In the genomic region with DNA sequence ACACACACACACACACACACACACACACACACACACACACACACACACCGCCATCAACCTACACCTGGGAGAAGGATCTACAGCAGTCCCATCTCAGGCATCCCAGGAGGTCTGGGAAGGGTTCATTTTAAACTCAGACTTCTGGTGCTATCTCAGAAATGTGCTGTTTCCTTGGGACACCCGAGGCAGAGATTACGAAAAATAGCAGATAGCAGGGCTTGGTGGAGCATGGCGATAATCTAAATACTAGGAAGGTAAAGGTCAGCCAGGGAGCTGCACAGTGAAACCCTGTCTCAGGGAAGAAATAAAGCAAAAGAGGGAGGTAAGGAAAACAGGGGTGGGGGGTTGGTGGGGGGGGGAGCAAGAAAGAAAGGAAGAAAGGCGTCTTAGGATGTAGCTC, we compare ENCODE assay signal across 27 mouse cellular contexts. TPM values are rescaled to one million over a fixed set of nuclear protein-coding genes. Genes with fewer than 3 reads are reported as not detected.
DNase-seq lines count a peak whose midpoint lies in the region; ATAC-seq and TF ChIP-seq lines count a peak whose summit lies in the region.
"Had no signal": no experiment of that assay in that cellular context is flagged by ENCODE, and none has a peak within 500 bp of the region (broad histone marks: within the 10 kb centered on the region; RNA-seq: fewer than 3 reads in every experiment).

No protein-coding gene starts in this region.

- H3K27me3 ChIP-seq in heart, embryonic 14.5 days (ENCODE audit: control insufficient read depth, insufficient read depth, low read length), result no peaks in the 10 kb centered on the region
- H3K27me3 ChIP-seq in MEL (ENCODE audit: control insufficient read depth in 1 of 2, insufficient read depth in 2 of 2, low read length in 2 of 2), result no peaks in the 10 kb centered on the region
- H3K27me3 ChIP-seq in liver, postnatal 0 days (ENCODE audit: insufficient read depth, low read length), result no peaks in the 10 kb centered on the region
- H3K27me3 ChIP-seq: hindbrain, embryonic 12.5 days; limb, embryonic 15.5 days; midbrain, embryonic 15.5 days; neural tube, embryonic 13.5 days had no signal

- 57% methylated on average over 5 of the region's 5 CpGs for WGBS in heart, embryonic 14.5 days
- WGBS in liver, postnatal 0 days (ENCODE audit: insufficient replicate concordance), result 49% methylated on average over 5 of the region's 5 CpGs

- no peak for TF ChIP-seq POLR2A in MEL (IDR thresholded peaks at IDR 0.05; ENCODE audit: control insufficient read depth in 1 of 2, insufficient read depth in 1 of 2, low read depth in 1 of 2, low read length in 2 of 2, poor library complexity in 1 of 2)

- peaks cover 2 to 20% of the 10 kb centered on the region in 2 experiments; a peak in 3 of 4 replicates for H3K4me1 ChIP-seq in heart, embryonic 14.5 days (ENCODE audit: control insufficient read depth in 2 of 2, insufficient read depth in 2 of 2, low read length in 2 of 2)
- peaks cover 2 to 22% of the 10 kb centered on the region in 2 experiments for H3K4me1 ChIP-seq in MEL (ENCODE audit: control insufficient read depth in 1 of 2, insufficient read depth in 2 of 2, low read length in 2 of 2)
- peaks cover 28% of the 10 kb centered on the region for H3K4me1 ChIP-seq in liver, postnatal 0 days (ENCODE audit: insufficient read depth)

- intact Hi-C loops in left cerebral cortex, postnatal 25 days (cut with DNase I), result no loop called here

- H3K4me3 ChIP-seq in heart, embryonic 14.5 days (ENCODE audit: control insufficient read depth in 1 of 2, insufficient read depth in 1 of 2, low read depth in 1 of 2, low read length in 2 of 2), result no peak overlapping the region
- H3K4me3 ChIP-seq in MEL (ENCODE audit: control insufficient read depth in 1 of 2, insufficient read depth in 1 of 2, low read depth in 2 of 2, low read length in 2 of 2), result peak overlapping the region in 1 of 2 experiments; percentile 78; a peak in 2 of 4 replicates
- no peak overlapping the region for H3K4me3 ChIP-seq in liver, postnatal 0 days (ENCODE audit: low read depth, low read length)
- H3K4me3 ChIP-seq: heart, adult 2 months; hindbrain, embryonic 12.5 days; left cerebral cortex, adult 2 months; limb, embryonic 15.5 days; midbrain, embryonic 15.5 days; myocyte; neural tube, embryonic 13.5 days had no signal

- H3K9ac ChIP-seq in heart, embryonic 14.5 days (ENCODE audit: low read length), result 0 out of 2 replicates have a peak overlapping the region, but pooled peaks have one; percentile 25
- no peak overlapping the region for H3K9ac ChIP-seq in MEL (ENCODE audit: control insufficient read depth, low read depth, low read length, poor library complexity, severe bottlenecking)
- H3K9ac ChIP-seq in liver, postnatal 0 days (replicated peaks), result no peak overlapping the region
- H3K9ac ChIP-seq: hindbrain, embryonic 12.5 days; limb, embryonic 15.5 days; midbrain, embryonic 15.5 days had no signal

- peak; percentile 64 to 84 for TF ChIP-seq EP300 in MEL (IDR thresholded peaks at IDR 0.05; ENCODE audit: low read depth in 1 of 2, low read length in 2 of 2)
- TF ChIP-seq EP300 in liver, postnatal 0 days (IDR thresholded peaks at IDR 0.05; ENCODE audit: low read depth), result no peak

- no peak for ATAC-seq in heart, embryonic 14.5 days (ENCODE audit: insufficient number of reproducible peaks, insufficient read depth, low FRiP score, low read depth)
- no peak for ATAC-seq in liver, postnatal 0 days
- ATAC-seq: forebrain, embryonic 16.5 days; inflammation-experienced regulatory T-cells, adult 6 months; lung, postnatal 0 days; midbrain, embryonic 15.5 days had no signal

- H3K27ac ChIP-seq in heart, embryonic 14.5 days (replicated peaks in 1 of 2; ENCODE audit: control insufficient read depth in 1 of 2, insufficient read depth in 1 of 2, low read depth in 2 of 2, low read length in 2 of 2), result no peak overlapping the region; a peak in 1 of 4 replicates
- no peak overlapping the region; the same call in 1 of the 2 replicates for H3K27ac ChIP-seq in MEL (ENCODE audit: control insufficient read depth, low read depth, low read length)
- no peak overlapping the region for H3K27ac ChIP-seq in liver, postnatal 0 days (ENCODE audit: low read depth)
- H3K27ac ChIP-seq: heart, adult 2 months; hindbrain, embryonic 12.5 days; left cerebral cortex, adult 2 months; limb, embryonic 15.5 days; macrophage; midbrain, embryonic 15.5 days; neural tube, embryonic 13.5 days had no signal

- no peaks in the 10 kb centered on the region for H3K9me3 ChIP-seq in heart, embryonic 14.5 days (ENCODE audit: control insufficient read depth, low read length)
- no peaks in the 10 kb centered on the region for H3K9me3 ChIP-seq in MEL (replicated peaks; ENCODE audit: insufficient read depth, low read length)
- H3K9me3 ChIP-seq in liver, postnatal 0 days (ENCODE audit: low read length), result no peaks in the 10 kb centered on the region
- H3K9me3 ChIP-seq: hindbrain, embryonic 12.5 days; limb, embryonic 15.5 days; midbrain, embryonic 15.5 days; neural tube, embryonic 13.5 days had no signal

- DNase-seq in cerebellum, adult 9-10 months, result peak; percentile 18
- DNase-seq in cerebellum, adult 18-20 months, result no peak
- DNase-seq in heart, adult 11 months, result no peak
- DNase-seq in MEL (ENCODE audit: low read depth, low spot score), result peak; percentile 39
- DNase-seq in liver, postnatal 0 days, result no peak
- no peak for DNase-seq in left cerebral cortex, postnatal 25 days (ENCODE audit: low spot score in 2 of 2)
- DNase-seq: adrenal gland, adult 2 months; cerebellum, adult 11-12 months; gastrocnemius, postnatal 10 days; heart, adult 2 months; heart, postnatal 10 days; kidney, adult 8-10 months; kidney, postnatal 10 days; left cerebral cortex, postnatal 4 days; right cerebral cortex, postnatal 4 days; thymus, postnatal 25 days had no signal

- H3K79me2 ChIP-seq in MEL (ENCODE audit: control insufficient read depth, insufficient read depth, low read length, poor library complexity), result peaks cover 37% of the 10 kb centered on the region

- peak overlapping the region; percentile 4; the same call in 1 of the 2 replicates for H3K4me2 ChIP-seq in heart, embryonic 14.5 days (ENCODE audit: low read length)
- H3K4me2 ChIP-seq in liver, postnatal 0 days (ENCODE audit: low read depth, low read length), result peak overlapping the region; percentile 85; the same call in 1 of the 2 replicates
- H3K4me2 ChIP-seq: hindbrain, embryonic 12.5 days; limb, embryonic 15.5 days; midbrain, embryonic 15.5 days had no signal

- H3K36me3 ChIP-seq in heart, embryonic 14.5 days (ENCODE audit: control insufficient read depth, insufficient read depth, low read length), result peaks cover 13% of the 10 kb centered on the region
- peaks cover 14 to 17% of the 10 kb centered on the region in 2 experiments for H3K36me3 ChIP-seq in MEL (ENCODE audit: control insufficient read depth in 1 of 2, insufficient read depth in 2 of 2, low read length in 2 of 2)
- peaks cover 9% of the 10 kb centered on the region for H3K36me3 ChIP-seq in liver, postnatal 0 days (replicated peaks; ENCODE audit: insufficient read depth, low read length)

- no peak for TF ChIP-seq CTCF in MEL (IDR thresholded peaks at IDR 0.05 in 2 of 3, conservative IDR thresholded peaks at IDR 0.05 in 1 of 3; ENCODE audit: control insufficient read depth in 1 of 3, insufficient read depth in 1 of 3, low read depth in 2 of 3, low read length in 3 of 3, poor library complexity in 1 of 3, severe bottlenecking in 1 of 3)
- no peak for TF ChIP-seq CTCF in liver, postnatal 0 days (IDR thresholded peaks at IDR 0.05; ENCODE audit: low read depth)

- TF ChIP-seq RAD21 in MEL (IDR thresholded peaks at IDR 0.05; ENCODE audit: low read depth, low read length), result no peak

TF ChIP-seq in MEL, 35 proteins besides CTCF, POLR2A, EP300 and RAD21 (continues in another document):
- 0 out of 2 replicates have a peak, but pooled peaks have one; percentile 6 for TF ChIP-seq NRF1 (IDR thresholded peaks at IDR 0.05; ENCODE audit: insufficient read depth, low read depth, low read length, poor library complexity, severe bottlenecking)
- TF ChIP-seq ZNF384 (IDR thresholded peaks at IDR 0.05; ENCODE audit: low read depth, low read length), result no peak
- TF ChIP-seq HCFC1 (IDR thresholded peaks at IDR 0.05; ENCODE audit: low read depth, low read length), result no peak
- no peak for TF ChIP-seq ZC3H11A (IDR thresholded peaks at IDR 0.05; ENCODE audit: low read depth, low read length)
- TF ChIP-seq MEF2A (IDR thresholded peaks at IDR 0.05; ENCODE audit: extremely low read depth, insufficient replicate concordance, low read depth, low read length, poor library complexity, severe bottlenecking), result no peak

RNA-seq across cellular contexts. Expression of a gene that starts 2.8 kb away (rescaled TPM):
- 462 and 512 TPM in 2 replicates for polyA plus RNA-seq in heart, embryonic 14.5 days (2014; fragmentation: Nextera tagmentation; extraction: Ambion mirVana)
- 5,378 and 5,815 TPM in 2 replicates for total RNA-seq in MEL (2012; rRNA removed)
- polyA plus RNA-seq in MEL (2012; ENCODE audit: insufficient read depth in 1 of 2, insufficient read length in 2 of 2, low read depth in 1 of 2, low replicate concordance in 2 of 2, missing spikeins in 1 of 2), result 1,000 to 10,000 TPM in 1 of 2 experiments, 100 to 1,000 TPM in 1; 376 to 4,421 TPM
- 397 and 398 TPM in 2 replicates for polyA plus RNA-seq in liver, postnatal 0 days (2015; fragmentation: Nextera tagmentation; extraction: Ambion mirVana)
- 100 to 1,000 TPM; 223 to 235 TPM for total RNA-seq in left cerebral cortex, postnatal 25 days (2021)

RNA-seq across cellular contexts. Expression of a gene that starts 19.9 kb away (rescaled TPM):
- 3.2 and 3.8 TPM in 2 replicates for polyA plus RNA-seq in heart, embryonic 14.5 days (2014; fragmentation: Nextera tagmentation; extraction: Ambion mirVana)
- total RNA-seq in MEL (2012; rRNA removed), result 31.6 and 37.0 TPM in 2 replicates
- polyA plus RNA-seq in MEL (2012; ENCODE audit: insufficient read depth in 1 of 2, insufficient read length in 2 of 2, low read depth in 1 of 2, low replicate concordance in 2 of 2, missing spikeins in 1 of 2), result 10 to 100 TPM; 56.4 to 76.3 TPM
- polyA plus RNA-seq in liver, postnatal 0 days (2015; fragmentation: Nextera tagmentation; extraction: Ambion mirVana), result 2.2 and 2.3 TPM in 2 replicates
- total RNA-seq in left cerebral cortex, postnatal 25 days (2021), result 10 to 100 TPM; 62.6 to 67.1 TPM

RNA-seq across cellular contexts. Expression of a gene that starts 28.7 kb away (rescaled TPM):
- 1.4 and 1.5 TPM in 2 replicates for polyA plus RNA-seq in heart, embryonic 14.5 days (2014; fragmentation: Nextera tagmentation; extraction: Ambion mirVana)
- total RNA-seq in MEL (2012; rRNA removed), result 0.72 and 0.81 TPM in 2 replicates
- 1 to 10 TPM in 1 of 2 experiments, not detected in 1; 1.3 TPM for polyA plus RNA-seq in MEL (2012; ENCODE audit: insufficient read depth in 1 of 2, insufficient read length in 2 of 2, low read depth in 1 of 2, low replicate concordance in 2 of 2, missing spikeins in 1 of 2)
- polyA plus RNA-seq in liver, postnatal 0 days (2015; fragmentation: Nextera tagmentation; extraction: Ambion mirVana), result 0.48 and 0.52 TPM in 2 replicates
- 1 to 10 TPM; 1.4 to 2.2 TPM for total RNA-seq in left cerebral cortex, postnatal 25 days (2021)

RNA-seq across cellular contexts. Expression of a gene that starts 29.2 kb away (rescaled TPM):
- 5.7 and 7.0 TPM in 2 replicates for polyA plus RNA-seq in heart, embryonic 14.5 days (2014; fragmentation: Nextera tagmentation; extraction: Ambion mirVana)
- 7.1 and 10.9 TPM in 2 replicates for total RNA-seq in MEL (2012; rRNA removed)
- polyA plus RNA-seq in MEL (2012; ENCODE audit: insufficient read depth in 1 of 2, insufficient read length in 2 of 2, low read depth in 1 of 2, low replicate concordance in 2 of 2, missing spikeins in 1 of 2), result 10 to 100 TPM in 1 of 2 experiments, not detected in 1; 15.3 TPM
- polyA plus RNA-seq in liver, postnatal 0 days (2015; fragmentation: Nextera tagmentation; extraction: Ambion mirVana), result 4.9 and 5.0 TPM in 2 replicates
- total RNA-seq in left cerebral cortex, postnatal 25 days (2021), result 1 to 10 TPM in 1 of 2 experiments, under 1 TPM in 1; 0.99 to 1.5 TPM

Comparison
In these comparisons a context has a peak if more than half of its experiments do, and no peak if none do; other contexts are left out.
1. DNase-seq: peak in cerebellum, adult 9-10 months (single experiment) and MEL (single experiment); none in cerebellum, adult 18-20 months (0 of 2), heart, adult 11 months (single experiment), liver, postnatal 0 days (single experiment) and left cerebral cortex, postnatal 25 days (0 of 2).
2. RNA of a gene that starts 19.9 kb away (polyA plus RNA-seq): 56.4 to 76.3 TPM in MEL; 3.2 to 3.8 TPM in heart, embryonic 14.5 days and 2.2 to 2.3 TPM in liver, postnatal 0 days; every median in the first group is over 10 times any median in the second.